Mouse (Mus musculus) liver, embryonic 14.5 days (tissue): ENCODE measurements at regions not wholly inside any gene's neighbourhood (a gene's known extent, or its start where the extent isn't known, plus 50 kb on each side); places are given as distances from the start of the nearest gene placed in this dataset.

ENCODE experiments used
- CTCF ChIP-seq: IDR thresholded peaks from 2 replicates; pipeline ENCODE4 v1.5.1; 2016; ENCODE audit warnings: antibody characterized with exemption, low read depth, control low read depth
- EP300 ChIP-seq: IDR thresholded peaks from 2 replicates; pipeline ENCODE4 v1.6.1; 2016; ENCODE audit warnings: antibody characterized with exemption, low read depth

DNA sequence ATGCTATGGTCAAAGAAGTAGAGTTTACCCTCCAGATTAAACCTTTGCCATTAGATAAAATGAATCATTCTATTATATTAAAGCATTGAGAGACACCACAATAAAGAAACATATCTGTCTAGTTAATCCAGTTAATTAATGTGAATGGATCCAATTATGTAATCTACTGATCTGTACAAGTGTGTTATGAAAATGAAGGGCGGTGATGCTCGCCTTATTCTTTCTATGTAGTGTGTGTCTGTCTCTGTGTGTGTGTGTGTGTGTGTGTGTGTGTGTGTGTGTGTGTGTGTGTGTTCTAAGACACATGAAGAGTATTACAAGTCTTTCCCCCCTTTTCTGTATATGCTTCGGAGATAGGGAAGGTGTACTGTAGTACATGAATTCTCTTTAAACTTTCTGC, 451.2 kb downstream of the Tns3 start:
- TF ChIP-seq CTCF, result no peak
- TF ChIP-seq EP300, result no peak
